Mouse (Mus musculus) adrenal gland, adult 2 months (tissue): ENCODE data around the gene Rhov. TPM values are rescaled to one million over a fixed set of nuclear protein-coding genes. Genes with fewer than 3 reads are reported as not detected.
A peak's percentile ranks its signal among the peaks of the same experiment; 100 is the strongest.

Experiments used
- DNase-seq: peaks from one replicate; pipeline ENCODE4 v3.0.0; 2021
- polyA plus RNA-seq: library from polyadenylated mRNA; depleted of rRNA; stranded (reverse); fragments of >200 nt; gene quantifications from 2 replicates; pipeline ENCODE4 v1.2.3, GENCODE M21; 2012
- total RNA-seq, 2 experiments: library from RNA; stranded (reverse); gene quantifications; 2 replicates each; pipeline ENCODE4 v1.2.3; 2021

The Rhov gene
- total and polyA plus RNA-seq, 3 experiments, result 0.23 to 2.2 (median 0.34) TPM

DNA sequence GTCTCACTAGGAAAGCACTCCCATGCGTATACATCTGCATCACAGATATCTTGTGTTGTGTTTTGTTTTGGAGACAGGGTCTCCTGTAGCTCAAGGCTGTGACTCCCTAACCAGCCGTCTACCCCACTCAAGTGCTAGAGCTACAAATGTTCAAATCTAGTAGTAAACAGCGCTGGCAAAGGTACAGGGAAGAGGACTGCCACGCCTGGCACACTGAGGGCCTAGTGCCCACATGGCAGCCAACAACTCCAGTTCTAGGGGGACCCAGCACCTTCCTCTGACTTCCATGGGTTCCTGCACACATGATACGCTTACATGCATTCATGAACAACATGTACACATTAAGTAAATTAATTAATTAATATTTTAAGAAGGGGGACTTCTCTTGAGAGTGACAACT lies 21.2 kb upstream of the Rhov start:
- DNase-seq, result no peak

GRCm38 (mm10) chr2:119289014-119289416 lies 17.9 kb upstream of the Rhov start:
- no peak for DNase-seq

- DNase-seq, result peak; percentile 98
Observed at GRCm38 (mm10) chr2:119288270-119288882, 17.3 kb upstream of the Rhov start, which contains the start of gene Vps18. Gene Vps18, plus strand, starts transcription at chr2:119288740.

- no peak for DNase-seq
Observed at GRCm38 (mm10) chr2:119287372-119287771, 16.3 kb upstream of the Rhov start.

DNA sequence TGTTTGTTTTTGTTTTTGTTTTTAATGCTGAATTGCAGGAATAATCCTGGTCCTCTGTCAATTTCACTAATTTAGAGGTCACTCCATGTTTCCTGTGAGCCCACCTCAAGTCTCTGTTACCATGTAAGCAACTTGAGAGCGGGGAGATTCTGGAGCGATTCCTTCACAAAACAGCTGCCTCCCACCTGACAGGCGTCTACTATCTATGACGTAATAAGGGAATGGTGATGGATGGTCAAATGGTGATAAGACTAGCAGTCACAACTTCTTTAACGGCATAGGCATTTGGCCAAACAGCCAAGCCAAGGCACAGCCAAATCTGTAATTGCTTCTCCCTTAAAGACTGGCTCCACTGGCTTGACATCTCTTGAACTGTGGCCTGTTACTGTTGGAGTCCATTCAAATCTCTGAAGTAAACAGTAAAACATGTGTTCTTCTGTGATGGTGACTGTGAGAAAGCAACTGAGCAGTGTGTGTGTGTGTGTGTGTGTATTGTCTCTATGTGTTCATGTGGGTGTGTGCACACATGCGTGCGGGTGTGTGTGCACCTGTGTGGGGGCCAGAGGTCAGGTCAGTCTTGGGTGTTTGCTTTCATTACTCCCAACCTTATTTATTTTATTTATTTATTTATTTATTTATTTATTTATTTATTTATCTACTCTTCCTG lies 11.0 kb upstream of the Rhov start:
- no peak for DNase-seq

GRCm38 (mm10) chr2:119277810-119278209 lies 6.7 kb upstream of the Rhov start:
- DNase-seq, result no peak

DNA sequence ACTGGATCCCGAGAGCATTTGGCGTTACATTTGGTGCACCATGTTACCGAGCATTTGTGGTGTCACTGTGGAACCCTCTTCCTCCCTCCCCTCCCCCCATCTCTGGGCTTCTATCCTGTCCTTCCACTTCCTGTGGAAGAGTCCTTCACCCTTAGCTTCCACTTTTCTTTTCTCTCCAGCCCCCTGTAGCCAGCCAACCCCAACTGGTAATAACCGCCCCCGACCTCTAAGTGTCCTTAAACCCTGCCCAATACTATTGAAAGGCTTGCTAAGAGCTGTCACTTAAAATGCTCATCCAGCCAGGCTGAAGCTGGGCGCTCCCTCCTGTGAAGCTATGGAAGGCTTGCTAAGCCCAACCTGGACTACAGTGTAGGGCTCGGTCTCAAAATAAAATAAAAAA lies 5.9 kb upstream of the Rhov start:
- DNase-seq, result no peak

DNA sequence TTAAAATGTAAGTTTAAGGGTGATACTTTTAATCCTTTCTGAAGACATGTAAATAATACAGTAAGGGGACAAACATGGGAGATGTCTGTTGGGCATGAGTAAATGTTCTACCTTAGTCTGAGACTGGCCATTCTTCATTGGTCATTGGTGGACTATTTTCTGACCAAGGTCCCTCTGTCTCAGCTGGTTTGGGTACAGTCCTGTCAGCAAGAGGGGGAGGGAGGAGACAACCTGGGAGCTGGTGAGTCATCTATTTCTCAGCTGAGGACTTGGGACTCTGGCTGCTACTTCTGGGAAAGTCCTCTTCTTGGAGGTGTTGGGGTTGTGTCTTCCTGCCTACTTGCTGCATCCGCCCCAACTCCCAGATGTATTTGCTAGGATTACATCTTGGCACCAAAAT lies 3.1 kb upstream of the Rhov start:
- peak; percentile 51 for DNase-seq

DNA sequence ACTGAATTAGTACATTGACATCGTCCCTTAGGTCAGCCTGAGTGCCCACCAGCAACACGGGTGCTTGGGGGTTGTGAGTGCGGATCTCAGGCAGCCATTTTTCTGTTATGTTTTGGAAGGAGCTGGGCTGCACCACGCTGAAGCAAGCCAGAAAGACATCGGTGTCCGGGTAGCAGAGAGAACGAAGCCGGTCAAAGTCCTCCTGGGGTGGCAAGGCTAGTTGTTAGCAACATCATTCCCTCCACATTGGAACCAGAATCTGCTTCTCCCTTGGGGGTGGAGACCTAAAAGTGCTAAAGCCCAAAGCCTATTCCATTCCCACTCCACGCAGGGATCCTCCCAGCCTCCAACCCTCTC lies 808 bp downstream of the Rhov start:
- DNase-seq, result no peak

DNA sequence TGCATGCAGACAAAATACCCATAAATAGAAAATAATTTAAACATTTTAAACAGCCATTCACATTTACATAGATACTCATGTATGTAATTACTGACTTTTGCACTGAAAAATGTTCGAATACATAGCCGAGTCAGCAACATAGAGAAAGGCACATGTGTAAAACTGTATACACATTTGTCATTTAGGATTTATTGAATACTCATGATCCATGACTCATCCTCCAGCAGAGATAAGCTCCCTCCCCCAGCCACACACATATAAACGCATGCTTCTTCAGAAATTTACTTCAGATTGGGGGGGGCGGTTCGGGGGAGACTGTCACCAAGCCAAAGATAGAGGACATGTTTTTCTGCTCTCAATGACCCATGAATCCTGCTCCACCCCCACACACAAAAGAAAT lies 7.3 kb downstream of the Rhov start:
- DNase-seq, result no peak

DNA sequence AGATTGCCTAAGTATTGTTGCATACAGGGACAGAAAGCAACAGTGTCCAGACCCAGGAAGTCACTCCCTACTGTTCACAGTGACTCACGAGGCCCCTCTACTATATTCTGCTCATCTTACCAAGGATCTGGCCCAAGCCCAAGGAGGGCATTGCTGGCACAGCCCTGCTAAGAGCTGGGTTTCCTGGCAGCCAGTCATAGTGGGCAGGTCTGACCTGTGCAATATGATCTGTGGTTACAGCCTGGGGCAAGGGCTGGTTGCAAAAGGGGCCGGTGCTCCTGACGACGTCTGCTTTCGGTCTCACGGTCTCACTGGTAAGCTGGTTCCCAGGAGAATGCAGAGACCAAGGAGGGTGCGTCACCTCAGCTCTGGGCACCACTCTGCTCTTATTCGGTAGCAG lies 8.1 kb downstream of the Rhov start:
- DNase-seq, result peak; percentile 95

DNA sequence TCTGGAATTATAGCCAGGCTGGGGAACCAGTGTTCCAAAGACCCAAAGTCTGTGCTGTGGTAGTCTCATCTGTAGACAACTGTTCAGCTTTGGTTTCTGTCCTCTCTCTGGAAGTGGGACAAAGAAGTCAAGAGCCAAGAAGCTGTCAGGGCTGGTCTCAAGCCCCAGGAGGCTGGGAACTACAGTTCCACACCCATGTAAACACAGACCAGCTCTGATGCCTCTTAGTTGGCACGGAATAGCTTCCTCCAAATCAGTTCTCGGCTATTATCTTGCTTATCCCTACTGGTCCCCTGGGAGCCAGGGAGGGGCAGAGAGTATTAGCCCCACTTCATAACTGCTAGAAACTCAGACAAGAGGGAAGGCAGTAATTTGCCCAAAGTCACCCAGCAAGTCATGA lies 9.7 kb downstream of the Rhov start:
- no peak for DNase-seq

GRCm38 (mm10) chr2:119260518-119260917 lies 10.6 kb downstream of the Rhov start:
- no peak for DNase-seq

DNA sequence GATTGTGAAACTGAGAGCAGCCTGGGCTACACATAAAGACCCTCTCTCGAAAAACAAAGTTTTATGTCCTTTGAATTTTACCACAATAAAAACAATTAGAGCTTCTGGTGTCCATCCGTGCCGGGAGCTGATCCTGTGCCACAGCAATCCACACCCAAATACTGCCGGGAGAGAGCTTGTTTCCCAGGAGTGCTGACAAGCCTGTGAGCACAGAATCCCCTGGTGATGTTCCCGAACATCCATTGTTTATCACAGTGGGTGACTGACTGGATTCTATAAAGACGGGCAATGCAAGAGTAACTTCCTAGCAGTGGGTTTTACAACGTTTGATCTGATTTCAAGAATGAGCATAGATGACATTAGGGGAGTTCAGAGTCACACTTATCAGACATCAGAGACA lies 16.1 kb downstream of the Rhov start:
- DNase-seq, result no peak

DNA sequence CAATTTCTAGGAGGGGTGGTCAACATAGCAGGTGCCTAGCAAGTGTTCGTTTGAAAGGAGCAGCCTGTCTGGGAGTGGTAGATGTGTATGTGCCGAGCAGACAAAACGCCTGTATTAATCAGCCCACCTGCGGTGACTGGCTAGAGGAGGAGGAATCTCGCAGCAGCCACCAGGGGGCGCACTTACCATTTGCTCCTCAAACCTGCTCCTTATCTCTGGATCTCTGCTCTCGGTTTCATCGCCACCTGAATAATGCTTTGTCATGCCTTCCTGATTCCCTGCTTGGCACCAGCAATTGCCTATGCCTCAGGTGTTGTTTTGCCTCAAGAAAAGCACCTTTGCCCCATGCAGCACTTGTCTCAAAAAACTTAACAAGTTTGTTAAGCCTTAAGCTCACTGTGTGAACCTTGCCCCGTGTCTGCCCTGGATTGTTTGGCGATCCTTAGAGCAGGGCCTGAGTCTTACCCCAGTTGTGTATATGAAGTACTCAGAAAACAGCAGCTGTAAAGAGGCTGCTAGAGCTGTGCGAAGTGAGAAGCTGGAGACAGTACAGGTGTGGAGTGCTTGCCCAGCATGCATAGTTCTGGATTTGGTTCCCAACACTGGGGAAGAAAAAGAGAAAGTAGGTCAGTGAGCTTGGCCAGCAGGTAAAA lies 20.1 kb downstream of the Rhov start:
- DNase-seq, result peak; percentile 86

DNA sequence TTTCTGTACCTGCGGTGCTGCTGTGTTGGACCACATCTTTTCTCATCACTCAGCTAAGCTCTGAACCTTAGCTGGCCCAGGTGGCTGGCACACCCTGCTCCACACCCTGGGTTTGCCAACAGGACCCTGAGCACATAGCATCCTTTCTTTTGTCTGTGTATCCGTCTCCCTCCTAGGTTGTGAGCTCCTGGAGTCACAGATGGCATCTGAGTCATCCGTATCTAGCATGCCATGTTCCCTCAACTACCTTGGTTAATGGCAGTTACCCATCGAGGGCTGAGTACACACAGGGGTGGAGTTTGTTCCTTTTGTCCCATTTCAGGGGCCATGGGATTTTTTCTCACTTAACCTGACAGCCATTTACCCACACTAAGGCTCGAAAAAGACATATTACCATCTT lies 20.7 kb downstream of the Rhov start:
- DNase-seq, result no peak

- no peak for DNase-seq
Observed at GRCm38 (mm10) chr2:119249592-119250061, 21.4 kb downstream of the Rhov start.

DNA sequence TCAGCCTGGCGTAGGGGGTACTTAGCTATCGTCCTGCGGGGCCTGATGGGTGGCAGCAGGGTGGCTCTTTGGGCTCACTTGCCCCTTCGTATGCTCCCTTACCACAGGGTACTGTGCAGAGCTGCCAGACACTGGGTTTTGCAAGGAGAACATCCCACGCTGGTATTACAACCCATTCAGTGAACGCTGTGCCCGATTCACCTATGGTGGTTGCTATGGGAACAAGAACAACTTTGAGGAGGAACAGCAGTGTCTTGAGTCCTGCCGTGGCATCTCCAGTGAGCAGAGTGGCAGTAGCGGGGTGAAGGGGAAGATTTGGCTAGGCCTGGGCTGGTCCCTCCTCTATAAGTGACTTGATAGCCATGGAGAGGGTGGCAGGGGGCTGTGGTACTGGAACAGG lies 23.2 kb downstream of the Rhov start:
- no peak for DNase-seq

- DNase-seq, result no peak
Observed at GRCm38 (mm10) chr2:119245246-119245645, 25.8 kb downstream of the Rhov start.

DNA sequence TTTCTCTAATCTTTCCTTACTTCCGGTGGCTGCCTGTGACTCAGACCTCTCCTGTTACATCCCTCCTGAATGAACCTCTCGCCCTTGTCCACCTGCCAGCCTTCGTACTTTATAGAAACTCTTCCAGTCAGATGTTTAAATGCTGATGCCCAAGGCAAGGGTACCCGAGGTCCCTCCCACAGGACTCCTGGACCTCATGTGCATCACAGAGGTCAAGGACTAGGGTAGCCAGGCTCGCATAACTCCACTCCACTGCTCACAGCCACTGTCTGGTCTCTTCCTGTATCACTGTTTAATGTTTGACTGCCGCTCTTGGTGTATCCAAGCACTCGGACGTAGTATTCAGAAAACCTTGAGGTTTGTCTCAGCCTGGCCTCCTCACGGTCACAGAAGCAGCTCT lies 28.5 kb downstream of the Rhov start:
- no peak for DNase-seq

DNA sequence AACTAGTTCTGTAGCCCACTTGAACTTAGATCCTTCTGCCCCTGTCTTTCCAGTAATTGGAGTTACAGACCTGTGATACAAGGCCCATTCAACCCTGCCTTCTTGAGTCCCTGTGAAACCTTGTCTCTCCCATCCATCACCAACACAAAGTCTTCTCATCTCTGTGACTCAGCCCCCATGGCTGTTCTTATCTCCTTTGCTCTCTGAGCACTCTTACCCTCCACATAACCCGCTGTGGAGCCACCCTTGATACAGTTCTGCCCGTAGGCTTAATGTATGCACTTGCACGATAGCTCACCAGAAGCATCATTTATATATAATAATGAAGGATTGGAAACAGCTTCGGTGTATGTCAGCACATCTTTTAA lies 30.3 kb downstream of the Rhov start:
- DNase-seq, result no peak

DNA sequence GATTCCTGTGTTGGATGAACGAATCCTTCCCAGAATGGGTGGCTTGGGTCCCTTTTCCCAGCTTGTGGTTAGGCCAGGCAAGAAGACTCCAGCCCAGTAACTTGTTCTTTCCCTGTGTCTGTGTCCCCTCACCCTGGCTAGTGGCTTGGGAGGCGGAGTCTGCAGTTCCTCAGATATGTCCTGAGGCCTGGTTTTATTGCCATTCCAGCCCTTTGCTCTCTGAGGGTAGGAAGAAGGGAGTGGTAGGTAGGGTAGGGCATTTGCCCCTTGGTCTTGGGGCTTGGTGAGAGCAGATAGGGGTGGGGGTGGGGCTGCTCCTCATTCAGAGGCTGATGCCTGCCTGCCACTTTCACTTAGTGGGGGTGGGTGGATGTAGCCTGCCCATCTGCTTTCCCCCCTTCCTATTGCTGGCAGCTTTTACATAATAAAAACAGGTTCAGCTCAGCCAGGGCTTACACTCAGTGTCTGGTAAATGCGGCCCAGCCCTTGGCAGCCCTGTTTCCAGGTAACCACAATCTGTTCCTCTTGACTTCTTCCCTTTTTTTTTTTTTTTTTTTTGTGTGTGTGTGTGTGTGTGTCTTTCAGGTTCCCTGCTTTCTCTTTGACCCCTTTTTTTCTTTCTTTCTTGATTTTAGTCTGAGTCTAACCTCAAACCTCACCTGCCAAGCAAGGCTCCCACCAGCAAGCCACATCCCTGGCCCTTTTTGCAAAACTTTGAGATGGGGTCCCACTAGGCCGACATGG lies 30.8 kb downstream of the Rhov start:
- no peak for DNase-seq

- DNase-seq, result no peak
Observed at GRCm38 (mm10) chr2:119238671-119239070, 32.4 kb downstream of the Rhov start.
